Mouse (Mus musculus): Measurements from ENCODE around the gene Gm43191. TPM values are rescaled to one million over a fixed set of nuclear protein-coding genes. Genes with fewer than 3 reads are reported as not detected.
"Not testable (repeated sequence)": the region's sequence is repeated elsewhere in the genome, so short reads cannot be mapped to it uniquely, and the experiment has no call there.

The Gm43191 gene
- polyA plus RNA-seq, 1 experiment from 2014 or later, result not detected

DNA sequence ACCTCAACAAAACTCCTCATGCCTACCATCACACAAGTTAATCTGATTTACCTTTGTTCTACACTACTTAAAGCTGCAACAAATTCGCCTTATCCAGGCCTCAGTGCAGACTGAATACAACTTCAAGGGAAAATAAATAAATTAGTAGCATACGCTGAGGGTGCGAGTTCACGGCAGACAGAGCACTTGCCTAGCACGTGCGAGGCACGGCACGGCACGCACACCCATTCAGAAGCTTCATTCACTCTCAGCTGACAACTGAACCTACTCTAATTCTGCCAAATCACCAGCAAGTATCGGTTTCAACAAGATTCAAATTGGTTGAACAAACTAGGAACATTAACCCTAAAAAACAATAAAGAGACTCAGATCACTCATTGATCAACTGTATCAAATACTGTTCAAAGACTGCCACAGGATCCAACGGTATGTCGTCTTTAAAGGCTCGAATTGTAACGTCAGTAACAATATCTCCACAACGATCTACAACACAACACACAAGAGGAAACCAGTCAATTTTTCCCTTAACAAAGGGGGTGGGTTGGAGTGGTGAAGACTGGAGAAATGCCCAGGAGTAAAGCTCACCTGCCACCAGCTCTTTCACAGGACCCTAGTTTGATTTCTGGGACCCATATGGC, 22.0 kb downstream of the Gm43191 start:
- no peaks in the 10 kb centered on the region for H3K27me3 ChIP-seq (replicated peaks)
- no peak overlapping the region for H3K9ac ChIP-seq
- no peaks in the 10 kb centered on the region for H3K9me3 ChIP-seq
- H3K27ac ChIP-seq, result no peak overlapping the region
- ATAC-seq (ENCODE audit: low FRiP score, low read depth), result no peak
- H3K4me1 ChIP-seq, result peaks cover 23% of the 10 kb centered on the region; the same call in 1 of the 2 replicates
- H3K36me3 ChIP-seq, result no peaks in the 10 kb centered on the region
- 80% methylated on average over 15 of the region's 15 CpGs for WGBS
- no peak overlapping the region for H3K4me3 ChIP-seq
- no peak overlapping the region for H3K4me2 ChIP-seq (replicated peaks)

DNA sequence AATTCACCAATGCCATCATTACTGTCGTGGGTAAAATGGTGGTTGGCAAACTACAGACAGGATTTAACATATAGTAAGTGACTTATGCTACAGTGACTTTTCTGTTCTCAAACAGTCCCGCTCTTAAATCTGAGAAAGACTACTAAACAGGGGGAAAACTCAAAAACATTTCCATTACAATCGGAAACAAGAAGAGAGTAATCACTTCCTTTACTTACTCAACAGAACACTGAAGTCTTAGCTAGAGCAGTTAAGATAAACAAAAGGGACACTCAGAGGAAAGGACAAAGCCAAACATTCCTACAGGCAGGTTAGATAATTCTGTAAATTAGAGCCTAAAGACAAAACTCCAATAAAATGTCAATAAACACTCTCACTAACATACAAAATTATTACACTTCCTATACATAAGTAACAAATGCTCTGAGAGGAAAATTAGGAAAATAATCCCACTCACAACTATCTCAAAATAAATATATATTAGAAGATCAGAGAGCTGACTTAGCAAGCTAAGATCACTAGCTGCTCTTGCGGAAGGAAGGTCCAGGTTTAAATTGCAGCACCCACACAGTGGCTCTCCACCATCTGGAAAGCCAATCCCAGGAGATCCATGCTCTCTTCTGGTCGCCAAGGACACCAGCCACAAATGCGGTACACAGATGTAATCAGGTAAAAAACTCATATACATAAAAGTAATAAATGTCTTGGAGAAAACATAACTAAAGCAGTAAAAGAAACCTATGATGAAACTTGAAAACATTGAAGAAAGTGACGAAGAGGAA, 24.7 kb downstream of the Gm43191 start:
- Histone ChIP-seq H3K9me3 (no peaks in the 10 kb centered on the region), H3K4me1 (peaks cover 33% of the 10 kb centered on the region; the same call in 1 of the 2 replicates), H3K27me3 (replicated peaks) (no peaks in the 10 kb centered on the region), H3K27ac (no peak overlapping the region), H3K9ac (no peak overlapping the region), H3K36me3 (no peaks in the 10 kb centered on the region), H3K4me2 (replicated peaks) (no peak overlapping the region), H3K4me3 (no peak overlapping the region)
- WGBS, result 74% methylated on average over 7 of the region's 7 CpGs
- no peak for ATAC-seq (ENCODE audit: low FRiP score, low read depth)

DNA sequence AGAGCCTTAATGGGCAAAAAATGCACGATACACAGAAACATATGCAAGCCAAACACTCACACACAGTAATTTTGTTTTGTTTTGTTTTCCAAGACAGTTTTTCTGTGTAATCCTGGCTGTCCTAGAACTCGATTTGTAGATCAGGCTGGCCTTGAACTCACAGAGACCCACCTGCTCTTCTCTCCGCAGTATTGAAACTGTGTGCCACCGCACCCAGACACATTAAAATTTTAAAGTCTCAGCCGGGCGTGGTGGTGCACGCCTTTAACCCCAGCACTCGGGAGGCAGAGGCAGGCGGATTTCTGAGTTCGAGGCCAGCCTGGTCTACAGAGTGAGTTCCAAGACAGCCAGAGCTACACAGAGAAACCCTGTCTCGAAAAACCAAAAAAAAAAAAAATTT, 27.0 kb downstream of the Gm43191 start:
- not testable (repeated sequence) for H3K27ac ChIP-seq; H3K9me3 ChIP-seq; H3K36me3 ChIP-seq; H3K4me3 ChIP-seq; H3K4me2 ChIP-seq (replicated peaks); H3K9ac ChIP-seq; ATAC-seq (ENCODE audit: low FRiP score, low read depth); H3K27me3 ChIP-seq (replicated peaks)
- H3K4me1 ChIP-seq, result peaks cover 20% of the 10 kb centered on the region; the same call in 1 of the 2 replicates
- 94% methylated on average over 11 of the region's 11 CpGs for WGBS

DNA sequence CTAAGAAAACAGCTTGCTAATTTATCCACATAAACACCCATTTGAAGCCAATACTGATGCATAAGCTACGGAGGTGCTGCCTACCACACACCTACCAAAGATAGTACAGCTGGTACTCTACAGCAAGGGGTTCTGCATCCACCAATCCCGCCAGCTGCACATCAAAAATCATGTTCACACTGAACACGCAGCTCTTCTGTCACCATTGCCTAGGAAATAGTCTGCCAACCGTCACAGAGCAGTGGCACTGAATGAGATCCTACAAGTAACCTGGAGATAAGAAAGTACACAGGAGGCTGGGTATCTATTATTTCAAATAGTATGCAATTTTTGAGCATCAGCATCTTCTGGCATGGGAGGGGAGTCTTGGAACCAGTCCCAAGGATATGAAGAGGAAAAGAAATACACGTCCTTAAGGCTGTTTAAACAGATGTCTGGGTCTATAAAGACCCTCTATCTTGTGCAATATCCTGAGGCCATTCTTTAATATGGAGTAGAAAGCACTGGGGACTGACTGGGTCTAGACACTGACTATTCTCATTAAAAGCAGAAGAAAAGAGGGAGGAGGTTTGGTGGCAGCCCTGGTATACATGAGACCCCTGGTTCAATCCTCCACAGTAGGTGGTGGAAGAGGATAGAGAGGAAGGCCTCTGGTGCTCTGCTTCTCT, 27.6 kb downstream of the Gm43191 start:
- H3K9ac ChIP-seq, result no peak overlapping the region
- H3K27me3 ChIP-seq (replicated peaks), result no peaks in the 10 kb centered on the region
- no peak overlapping the region for H3K4me2 ChIP-seq (replicated peaks)
- no peak for ATAC-seq (ENCODE audit: low FRiP score, low read depth)
- no peak overlapping the region for H3K4me3 ChIP-seq
- H3K36me3 ChIP-seq, result 0 out of 2 replicates have a peak, but pooled peaks cover 10% of the 10 kb centered on the region
- H3K4me1 ChIP-seq, result peaks cover 18% of the 10 kb centered on the region; the same call in 1 of the 2 replicates
- 86% methylated on average over 5 of the region's 5 CpGs for WGBS
- no peaks in the 10 kb centered on the region for H3K9me3 ChIP-seq
- H3K27ac ChIP-seq, result no peak overlapping the region

DNA sequence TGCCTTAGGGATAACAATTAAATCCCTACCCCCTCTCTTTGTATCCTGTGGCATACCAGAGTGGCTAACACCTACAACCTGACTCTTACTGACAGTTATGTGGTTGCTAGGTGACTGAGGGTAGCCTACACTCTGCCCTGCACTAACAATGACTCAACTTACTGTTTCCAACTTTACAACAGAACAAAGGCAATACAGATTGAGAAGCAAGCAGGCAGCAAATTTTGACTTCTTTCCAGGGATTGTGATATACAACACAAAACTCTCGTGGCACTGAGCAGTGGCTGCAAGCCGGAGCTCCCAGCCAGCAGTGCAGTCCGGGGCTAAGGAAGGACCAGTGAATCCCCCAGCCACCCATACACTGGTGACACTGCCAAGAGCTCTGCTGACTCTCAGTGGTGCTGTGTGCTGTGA, 29.0 kb downstream of the Gm43191 start:
- no peak for ATAC-seq (ENCODE audit: low FRiP score, low read depth)
- 59% methylated on average over 3 of the region's 3 CpGs for WGBS
- Histone ChIP-seq H3K27ac (no peak overlapping the region), H3K36me3 (peaks cover 16% of the 10 kb centered on the region; the same call in 1 of the 2 replicates), H3K27me3 (replicated peaks) (no peaks in the 10 kb centered on the region), H3K4me1 (peaks cover 10% of the 10 kb centered on the region; the same call in 1 of the 2 replicates), H3K9ac (no peak overlapping the region), H3K4me3 (no peak overlapping the region), H3K9me3 (no peaks in the 10 kb centered on the region), H3K4me2 (replicated peaks) (no peak overlapping the region)

DNA sequence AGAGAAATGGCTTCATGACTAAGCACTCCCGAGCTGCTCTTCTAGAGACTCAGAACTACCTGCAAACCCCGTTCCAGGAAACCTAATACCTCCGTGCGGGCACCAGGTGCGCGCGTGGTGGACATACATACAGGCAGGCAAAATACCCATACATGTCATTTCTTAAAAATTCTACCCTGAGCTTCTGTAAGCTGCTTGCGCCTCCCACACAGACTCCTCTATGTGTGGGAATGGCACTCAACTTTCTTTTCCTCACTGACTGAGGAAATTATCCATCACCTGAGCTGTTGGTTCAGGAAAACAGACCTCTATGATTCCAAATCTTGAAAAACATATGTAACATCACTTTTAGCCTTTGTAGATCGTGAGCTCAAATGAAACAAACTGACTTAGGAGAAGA, 30.4 kb downstream of the Gm43191 start:
- H3K9ac ChIP-seq, result no peak overlapping the region
- H3K4me3 ChIP-seq, result no peak overlapping the region
- no peaks in the 10 kb centered on the region for H3K27me3 ChIP-seq (replicated peaks)
- no peaks in the 10 kb centered on the region for H3K9me3 ChIP-seq
- H3K4me1 ChIP-seq, result peaks cover 10% of the 10 kb centered on the region; the same call in 1 of the 2 replicates
- WGBS, result 97% methylated on average over 9 of the region's 9 CpGs
- H3K4me2 ChIP-seq (replicated peaks), result no peak overlapping the region
- H3K36me3 ChIP-seq, result peaks cover 29% of the 10 kb centered on the region
- no peak overlapping the region for H3K27ac ChIP-seq
- no peak for ATAC-seq (ENCODE audit: low FRiP score, low read depth)

DNA sequence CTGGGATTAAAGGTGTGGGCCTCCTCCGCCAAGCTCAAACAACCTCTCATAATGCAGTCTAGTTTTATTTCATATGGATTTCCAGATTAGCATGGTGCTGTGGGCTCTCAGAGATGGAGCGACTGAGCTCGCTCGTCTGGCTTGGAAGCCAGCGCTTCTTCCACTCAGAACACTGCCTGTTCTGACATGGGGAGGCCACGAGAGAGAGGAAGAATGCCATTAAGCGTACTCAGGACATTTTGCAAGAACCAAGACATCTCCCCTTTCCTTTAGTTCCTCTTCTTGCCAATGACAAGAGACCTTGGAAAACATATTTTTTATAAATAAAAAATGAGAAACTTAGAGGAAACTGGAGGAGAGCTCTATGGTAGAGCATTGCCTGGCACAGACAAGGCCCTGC, 32.3 kb downstream of the Gm43191 start:
- H3K4me1 ChIP-seq, result peaks cover 10% of the 10 kb centered on the region; the same call in 1 of the 2 replicates
- no peak overlapping the region for H3K4me3 ChIP-seq
- 92% methylated on average over 7 of the region's 7 CpGs for WGBS
- no peaks in the 10 kb centered on the region for H3K27me3 ChIP-seq (replicated peaks)
- peaks cover 42% of the 10 kb centered on the region for H3K36me3 ChIP-seq
- ATAC-seq (ENCODE audit: low FRiP score, low read depth), result no peak
- H3K9me3 ChIP-seq, result no peaks in the 10 kb centered on the region
- H3K9ac ChIP-seq, result no peak overlapping the region
- no peak overlapping the region for H3K27ac ChIP-seq
- H3K4me2 ChIP-seq (replicated peaks), result no peak overlapping the region

DNA sequence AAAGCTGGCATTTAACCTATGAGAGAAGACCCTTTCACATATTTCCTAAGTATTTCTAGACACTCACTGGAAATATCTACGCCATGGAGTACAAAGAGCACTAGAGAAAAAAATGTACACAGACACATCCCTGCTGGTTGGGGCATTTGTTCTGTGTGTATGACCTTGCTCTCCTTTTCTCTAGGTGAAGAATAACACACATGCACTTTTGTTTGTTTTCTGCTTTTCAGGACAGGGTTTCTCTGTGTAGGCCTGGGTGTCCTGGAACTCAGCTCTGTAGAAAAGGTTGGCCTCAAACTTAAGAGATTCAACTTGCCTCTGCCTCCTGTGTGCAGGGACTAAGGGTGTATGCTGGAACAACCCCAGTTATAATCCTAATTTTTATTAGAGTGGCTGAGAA, 34.7 kb downstream of the Gm43191 start:
- H3K4me2 ChIP-seq (replicated peaks), result no peak overlapping the region
- peaks cover 59% of the 10 kb centered on the region for H3K36me3 ChIP-seq
- H3K9me3 ChIP-seq, result no peaks in the 10 kb centered on the region
- no peak overlapping the region for H3K9ac ChIP-seq
- H3K27ac ChIP-seq, result no peak overlapping the region
- WGBS, result 96% methylated on average over 1 of the region's 1 CpGs
- no peaks in the 10 kb centered on the region for H3K4me1 ChIP-seq
- no peaks in the 10 kb centered on the region for H3K27me3 ChIP-seq (replicated peaks)
- no peak overlapping the region for H3K4me3 ChIP-seq
- ATAC-seq (ENCODE audit: low FRiP score, low read depth), result no peak

DNA sequence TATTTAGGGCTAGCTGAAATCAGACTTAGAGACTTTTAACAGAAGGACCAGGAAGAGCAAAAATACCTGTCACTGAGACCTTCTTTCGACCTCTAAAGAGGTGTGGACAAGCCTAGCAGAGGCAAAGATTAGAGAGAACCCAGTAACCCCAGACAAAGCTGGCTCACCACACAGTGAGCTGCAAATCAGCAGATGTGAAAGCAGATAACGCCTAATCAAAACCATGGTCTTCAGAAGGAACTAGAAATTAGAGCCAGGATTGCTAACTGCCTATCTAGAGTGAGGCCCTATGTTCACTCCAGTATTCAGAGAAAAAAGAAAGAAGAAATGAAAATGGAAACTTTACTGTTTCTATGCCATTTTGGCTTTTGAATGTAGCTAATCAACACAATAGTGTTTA, 38.7 kb downstream of the Gm43191 start:
- no peaks in the 10 kb centered on the region for H3K27me3 ChIP-seq (replicated peaks)
- H3K27ac ChIP-seq, result no peak overlapping the region
- peaks cover 79% of the 10 kb centered on the region for H3K36me3 ChIP-seq
- no peak overlapping the region for H3K4me3 ChIP-seq
- H3K9me3 ChIP-seq, result no peaks in the 10 kb centered on the region
- no peaks in the 10 kb centered on the region for H3K4me1 ChIP-seq
- 93% methylated on average over 2 of the region's 2 CpGs for WGBS
- no peak for ATAC-seq (ENCODE audit: low FRiP score, low read depth)
- no peak overlapping the region for H3K9ac ChIP-seq
- H3K4me2 ChIP-seq (replicated peaks), result no peak overlapping the region

DNA sequence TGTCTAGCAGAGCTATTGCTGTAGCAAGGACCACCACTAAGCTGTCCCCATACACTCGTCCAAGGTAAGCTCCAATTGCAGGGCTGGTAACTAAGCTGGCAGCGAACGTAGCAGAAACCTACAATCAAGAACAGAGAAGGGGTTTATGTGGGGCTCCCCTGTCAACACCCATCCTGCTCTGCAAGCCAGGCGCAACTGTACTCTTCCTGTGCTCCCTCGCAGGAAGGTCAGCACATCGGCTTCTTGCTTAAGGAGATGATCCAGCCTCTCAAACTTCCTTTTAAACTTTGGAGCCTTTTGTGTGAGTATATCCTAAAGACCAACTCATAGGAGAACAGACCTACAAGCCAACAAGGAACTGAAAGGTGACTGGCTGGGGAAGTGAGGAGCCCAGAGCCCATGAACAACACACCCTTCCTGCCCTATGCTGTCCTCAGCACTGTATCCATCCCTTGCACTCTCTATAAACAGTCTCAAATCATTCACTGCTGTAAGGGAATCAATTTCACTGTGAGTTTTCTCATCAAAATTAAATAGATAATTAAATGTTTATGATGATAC, 39.2 kb downstream of the Gm43191 start:
- H3K9me3 ChIP-seq, result no peaks in the 10 kb centered on the region
- no peak for ATAC-seq (ENCODE audit: low FRiP score, low read depth)
- no peak overlapping the region for H3K4me3 ChIP-seq
- peaks cover 78% of the 10 kb centered on the region for H3K36me3 ChIP-seq
- no peaks in the 10 kb centered on the region for H3K27me3 ChIP-seq (replicated peaks)
- no peak overlapping the region for H3K4me2 ChIP-seq (replicated peaks)
- no peaks in the 10 kb centered on the region for H3K4me1 ChIP-seq
- H3K27ac ChIP-seq, result no peak overlapping the region
- no peak overlapping the region for H3K9ac ChIP-seq
- WGBS, result 97% methylated on average over 6 of the region's 6 CpGs

DNA sequence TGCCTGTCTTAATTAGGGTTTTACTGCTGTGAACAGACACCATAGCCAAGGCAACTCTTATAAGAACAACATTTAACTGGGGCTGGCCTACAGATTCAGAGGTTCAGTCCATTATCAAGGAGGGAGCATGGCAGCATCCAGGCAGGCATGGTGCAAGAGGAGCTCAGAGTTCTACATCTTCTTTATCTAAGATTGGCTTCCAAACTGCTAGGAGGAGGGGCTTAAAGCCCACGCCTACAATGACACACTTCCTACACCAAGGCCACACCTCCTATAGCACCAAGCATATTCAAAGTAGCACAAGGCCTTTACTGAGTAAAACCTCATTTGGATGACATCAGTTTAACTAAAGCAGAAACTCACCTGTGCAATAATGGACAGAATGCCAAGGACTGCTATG, 41.0 kb downstream of the Gm43191 start:
- 87% methylated on average over 1 of the region's 1 CpGs for WGBS
- Histone ChIP-seq H3K4me3 (no peak overlapping the region), H3K4me1 (no peaks in the 10 kb centered on the region), H3K27me3 (replicated peaks) (no peaks in the 10 kb centered on the region), H3K4me2 (replicated peaks) (no peak overlapping the region), H3K9me3 (no peaks in the 10 kb centered on the region), H3K27ac (no peak overlapping the region), H3K36me3 (peaks cover 78% of the 10 kb centered on the region), H3K9ac (no peak overlapping the region)
- ATAC-seq (ENCODE audit: low FRiP score, low read depth), result no peak

DNA sequence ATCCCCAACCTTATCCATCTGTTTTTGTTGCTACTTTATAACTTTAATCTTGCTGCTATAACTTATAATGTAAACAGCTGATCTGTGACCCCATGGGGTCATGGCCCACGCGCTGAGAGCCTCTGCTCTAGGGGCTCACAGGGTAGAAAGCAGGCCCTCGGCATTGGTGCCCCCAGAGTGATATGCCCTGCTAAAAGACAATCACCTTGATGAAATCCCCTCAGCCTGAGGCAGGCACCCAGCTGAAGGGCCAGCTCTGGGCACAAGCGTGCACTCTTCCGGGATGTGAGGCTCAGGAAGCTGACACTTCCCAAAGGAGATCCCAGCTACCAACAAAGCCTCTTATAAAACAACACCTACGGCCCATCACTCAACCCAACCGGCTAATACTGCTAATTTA, 42.5 kb downstream of the Gm43191 start:
- Histone ChIP-seq H3K9me3 (no peaks in the 10 kb centered on the region), H3K27ac (no peak overlapping the region), H3K4me1 (no peaks in the 10 kb centered on the region), H3K27me3 (replicated peaks) (no peaks in the 10 kb centered on the region), H3K4me2 (replicated peaks) (no peak overlapping the region), H3K36me3 (peaks cover 83% of the 10 kb centered on the region), H3K9ac (no peak overlapping the region), H3K4me3 (no peak overlapping the region)
- no peak for ATAC-seq (ENCODE audit: low FRiP score, low read depth)
- WGBS, result 89% methylated on average over 7 of the region's 7 CpGs
